Mouse (Mus musculus) gonadal fat pad, adult 2 months (tissue): ENCODE results near the gene Eln. TPM values are rescaled to one million over a fixed set of nuclear protein-coding genes. Genes with fewer than 3 reads are reported as not detected.

Experiments used
- DNase-seq: peaks from one replicate; pipeline ENCODE4 v3.0.0-alpha.2; 2012; ENCODE audit warnings: low read depth
- polyA plus RNA-seq: library from polyadenylated mRNA; depleted of rRNA; stranded (reverse); fragments of >200 nt; gene quantifications from 2 replicates; pipeline ENCODE4 v1.2.3, GENCODE M21; 2012; rRNA removed

Gene Eln
- polyA plus RNA-seq: 147 and 182 TPM in 2 replicates

DNA sequence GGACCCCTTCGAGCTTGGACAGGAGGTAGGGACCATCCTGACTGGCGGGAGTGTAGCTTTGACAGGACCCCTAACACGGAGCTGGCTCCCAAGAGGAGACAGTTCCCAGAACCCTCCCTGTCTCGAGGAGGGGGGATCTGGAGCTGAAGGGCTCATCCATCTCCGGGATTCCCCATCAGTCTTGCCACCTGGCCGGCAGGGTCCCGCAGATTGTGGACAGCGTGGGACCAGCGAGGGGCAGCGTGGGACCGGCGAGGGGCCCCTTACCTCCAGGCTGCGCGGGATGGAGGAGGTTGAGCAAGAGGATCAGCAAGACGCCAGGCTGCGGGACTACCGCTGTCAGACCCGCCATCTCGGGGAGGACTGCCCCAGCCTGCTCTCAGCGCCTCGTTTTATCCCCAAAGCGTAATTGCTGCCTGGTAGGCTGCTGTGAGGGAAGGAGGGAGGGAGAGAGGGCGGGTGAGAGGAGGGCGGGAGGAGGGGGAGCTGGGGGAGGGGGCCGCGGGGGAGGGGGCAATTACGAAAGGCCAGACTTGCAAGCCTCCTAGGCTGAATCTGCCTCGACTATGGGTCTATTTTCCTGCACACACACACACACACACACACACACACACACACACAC, at the start of gene Eln:
Gene Eln (minus strand): TSS at position 434 of the 622 bp plus-strand sequence.
- DNase-seq: no peak

DNA sequence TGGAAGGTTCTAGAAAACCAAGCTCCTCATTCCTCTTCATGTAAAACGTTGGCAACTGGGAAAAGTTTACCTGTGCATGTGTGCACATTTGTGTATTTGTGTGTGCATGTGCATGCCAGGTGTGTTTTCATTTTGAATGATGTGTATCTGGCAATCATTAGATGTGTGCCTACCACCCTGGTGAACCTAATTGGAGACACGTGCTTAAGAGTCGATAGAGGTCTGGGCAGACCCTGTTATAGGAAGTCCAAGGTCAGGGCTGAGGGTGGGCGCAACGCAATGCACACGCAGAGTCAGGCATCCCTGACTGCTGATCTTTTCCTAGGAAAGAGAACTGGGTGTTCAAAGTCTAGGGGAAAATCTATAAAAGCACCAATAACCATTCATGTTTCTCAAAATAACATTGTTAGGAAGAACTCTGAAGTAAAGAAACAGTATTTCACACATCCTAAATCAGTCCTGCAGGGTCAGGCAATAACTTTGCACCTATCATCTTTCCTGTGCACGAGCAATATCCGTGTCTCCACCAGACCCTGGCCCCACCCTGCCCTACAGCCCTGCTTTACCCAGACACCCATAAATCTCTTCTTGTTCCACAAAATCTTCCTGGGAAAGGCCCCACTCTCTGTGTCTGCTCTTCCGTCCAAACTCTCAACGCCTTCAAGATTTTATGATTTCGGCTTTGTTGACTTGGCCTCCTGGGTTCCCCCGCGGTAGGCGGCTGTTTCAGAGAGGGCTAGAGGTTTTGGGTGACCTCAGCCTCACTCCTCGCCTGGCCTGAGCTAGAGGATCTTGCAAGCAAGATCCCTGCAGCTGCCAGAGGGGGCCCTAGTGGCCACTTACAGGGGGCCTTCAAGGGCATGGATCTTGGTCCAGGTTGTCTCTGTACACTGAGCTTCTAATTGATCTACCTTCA, 43.2 kb upstream of the Eln start:
- no peak for DNase-seq

DNA sequence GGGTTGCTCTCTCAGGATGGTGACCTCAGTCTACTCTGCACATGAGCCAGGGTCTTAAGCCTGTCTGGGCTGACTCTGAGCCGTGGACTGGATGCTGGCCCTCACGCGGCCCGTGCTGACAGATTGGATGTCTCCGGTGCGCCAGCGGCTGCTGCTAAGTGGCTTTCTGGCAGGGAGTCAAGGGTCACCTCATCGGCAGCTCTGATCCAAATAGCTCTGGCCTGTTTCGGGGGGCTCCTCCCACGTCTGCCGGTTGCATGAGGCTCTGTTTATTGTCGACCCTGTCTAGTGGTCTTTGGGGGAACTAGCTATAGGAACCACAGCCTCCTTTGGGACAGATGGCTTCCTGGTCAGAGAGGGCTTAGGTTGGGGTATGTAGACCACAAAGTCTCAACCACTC, 41.1 kb upstream of the Eln start:
- no peak for DNase-seq

DNA sequence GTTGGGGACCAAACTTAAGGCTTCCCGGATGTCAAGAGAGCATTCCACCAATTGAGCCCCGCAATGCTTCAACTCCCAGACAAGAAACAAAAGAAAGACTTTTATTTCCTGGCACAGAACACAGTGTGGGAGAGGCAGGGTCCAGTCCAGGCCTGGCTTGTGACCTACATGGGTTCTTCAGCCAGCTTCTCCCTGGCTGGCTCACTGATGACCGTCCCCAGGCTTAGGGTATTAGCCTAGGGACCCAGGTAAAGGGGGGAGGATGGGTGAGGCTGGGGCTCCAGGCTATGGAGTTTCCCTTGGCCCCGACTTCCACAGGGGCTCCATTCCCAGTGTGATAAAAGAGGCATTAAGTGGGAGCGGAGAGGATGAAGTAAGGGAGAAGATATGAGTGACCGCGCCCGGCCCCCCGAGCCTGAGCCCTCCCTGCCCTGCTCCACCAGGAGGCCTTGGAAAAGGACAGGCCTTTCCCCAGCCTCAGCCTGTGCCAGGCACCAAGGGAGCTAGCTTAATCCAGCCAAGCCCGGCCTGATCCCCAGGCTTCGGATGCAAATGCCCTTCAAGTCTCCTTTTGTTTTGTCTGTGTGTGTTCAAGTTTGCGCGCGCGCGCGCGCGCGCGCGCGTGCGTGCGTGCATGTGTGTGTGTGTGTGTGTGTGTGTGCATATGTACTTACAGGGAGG, 38.7 kb upstream of the Eln start:
- DNase-seq: no peak

DNA sequence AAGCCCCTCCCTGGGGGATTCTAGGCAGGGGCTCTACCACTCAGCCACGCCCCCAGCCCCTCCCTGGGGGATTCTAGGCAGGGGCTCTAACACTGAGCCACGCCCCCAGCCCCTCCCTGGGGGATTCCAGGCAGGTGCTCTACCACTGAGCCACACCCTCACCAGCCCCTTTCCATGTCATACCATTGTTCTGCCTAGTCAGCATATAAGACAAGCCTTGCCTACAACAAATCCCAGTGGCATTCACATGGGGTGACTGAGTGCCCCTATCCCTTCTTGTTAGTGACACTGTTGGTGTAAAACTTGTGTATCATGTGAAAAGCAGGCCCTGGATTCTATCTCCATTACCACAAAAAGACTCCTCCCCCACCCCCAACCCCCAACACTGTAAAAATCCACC, 36.7 kb upstream of the Eln start:
- DNase-seq: no peak

DNA sequence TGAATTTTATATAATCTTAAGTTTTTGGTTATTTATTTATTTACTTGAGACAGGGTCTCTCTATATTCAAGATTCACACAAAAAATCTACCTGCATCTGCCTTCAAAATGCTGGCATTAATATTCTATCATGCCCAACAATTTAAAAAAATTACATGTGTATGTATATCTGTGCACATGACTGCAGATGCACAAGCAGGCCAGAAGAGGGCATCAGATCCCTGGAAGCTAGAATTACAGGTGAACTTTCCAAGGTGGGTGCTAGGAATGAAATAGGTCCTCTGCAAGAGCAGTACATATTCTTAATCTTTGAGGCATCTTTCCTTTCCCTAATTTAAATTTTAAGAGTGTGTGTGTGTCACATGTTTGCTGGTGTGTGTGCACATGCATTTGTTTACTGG, 33.8 kb upstream of the Eln start:
- DNase-seq: no peak

DNA sequence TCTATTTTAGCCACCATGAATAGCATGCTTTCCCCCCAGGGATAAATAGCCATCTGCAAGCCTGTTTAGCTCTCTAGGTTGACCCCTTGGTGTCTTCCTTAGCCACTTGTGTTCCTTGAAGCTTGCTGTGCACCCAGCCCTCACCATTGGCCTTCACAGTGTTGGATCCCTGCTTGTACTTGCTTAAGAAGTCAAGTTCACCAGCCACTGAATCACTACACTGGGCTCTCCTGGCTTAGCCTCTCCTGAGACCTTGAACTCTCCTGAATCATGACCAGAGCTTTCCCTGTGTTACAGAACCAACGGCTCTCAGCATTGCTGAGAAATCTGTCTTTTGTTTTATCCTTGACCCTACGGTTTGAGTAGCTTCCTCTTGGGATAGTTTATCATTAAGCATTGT, 33.0 kb upstream of the Eln start:
- no peak for DNase-seq

DNA sequence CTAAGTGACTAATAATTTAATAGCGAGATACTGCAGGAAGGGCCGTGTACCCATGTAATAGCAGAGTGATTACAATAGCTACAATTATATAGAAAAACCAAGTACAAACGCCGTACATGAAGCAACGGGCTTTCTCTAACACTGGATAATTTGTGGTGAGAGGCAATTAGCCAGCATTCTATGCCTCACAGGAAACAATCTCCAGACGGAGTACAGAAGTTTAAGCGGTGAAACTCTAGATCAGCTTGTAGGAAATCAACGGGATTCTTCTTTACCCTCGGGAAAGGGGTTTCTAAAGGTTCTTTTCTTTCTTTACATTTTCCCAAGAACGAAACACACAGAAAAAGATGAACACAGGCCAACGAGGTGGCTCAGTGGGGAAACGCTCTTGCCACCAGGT, 29.4 kb upstream of the Eln start:
- DNase-seq: no peak

DNA sequence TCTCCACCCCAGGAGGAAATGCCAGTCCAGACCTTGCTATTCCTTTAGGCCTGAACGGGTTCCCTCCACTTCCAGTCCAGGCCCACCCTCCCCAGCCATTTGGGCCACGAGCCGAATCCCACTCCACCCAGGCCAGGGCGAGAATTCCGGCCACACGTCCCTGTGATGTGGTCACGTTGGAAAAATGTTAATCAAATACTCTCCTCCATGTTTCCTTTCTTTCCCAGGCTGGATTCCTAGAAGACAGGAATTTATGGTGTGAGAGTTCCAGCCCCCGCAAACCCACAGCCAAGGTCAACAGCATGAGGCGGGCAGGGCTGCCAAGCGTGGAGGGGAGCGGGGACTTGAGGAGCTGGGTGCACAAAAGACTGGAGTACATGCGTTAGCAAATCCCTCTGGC, 25.4 kb upstream of the Eln start:
- DNase-seq: no peak

DNA sequence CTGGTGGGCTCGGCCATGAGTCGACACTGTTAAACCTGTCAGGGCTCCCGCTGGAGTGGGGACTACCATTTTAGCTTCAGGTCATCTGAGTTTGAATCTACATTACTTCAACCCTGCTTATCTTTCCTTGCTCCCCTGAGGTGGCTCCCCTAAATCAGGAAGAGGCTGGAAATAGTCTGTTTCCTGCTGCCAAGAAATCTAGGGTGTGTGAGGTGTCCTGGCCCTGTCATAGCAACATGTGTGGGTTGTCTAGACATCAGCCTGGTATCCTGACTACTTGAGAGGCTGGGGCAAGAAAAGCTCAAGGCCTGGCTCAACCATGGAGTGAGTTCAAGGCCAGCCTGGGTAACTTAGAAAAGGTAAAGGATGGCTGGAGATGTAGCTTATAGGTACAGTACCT, 24.6 kb upstream of the Eln start:
- no peak for DNase-seq

DNA sequence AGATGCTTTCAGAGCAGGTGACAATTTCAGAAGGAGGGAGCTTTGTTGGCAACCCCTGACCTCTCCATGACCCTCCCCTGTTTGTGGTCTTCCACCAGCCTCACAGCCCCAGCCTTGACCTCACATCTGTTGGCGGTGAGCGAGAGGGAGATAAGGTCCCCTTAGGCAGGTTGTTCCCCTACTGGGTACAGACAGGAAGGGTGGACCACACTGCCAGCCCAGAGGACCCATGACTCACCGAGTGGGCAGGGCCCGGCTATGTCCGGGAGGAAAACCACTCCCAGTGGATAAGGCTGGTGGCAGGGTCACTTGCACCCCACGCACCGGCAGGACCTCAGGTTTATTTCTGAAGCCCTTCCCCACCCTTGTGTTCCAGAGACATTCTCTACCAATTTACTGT, 22.1 kb upstream of the Eln start:
- DNase-seq: no peak

DNA sequence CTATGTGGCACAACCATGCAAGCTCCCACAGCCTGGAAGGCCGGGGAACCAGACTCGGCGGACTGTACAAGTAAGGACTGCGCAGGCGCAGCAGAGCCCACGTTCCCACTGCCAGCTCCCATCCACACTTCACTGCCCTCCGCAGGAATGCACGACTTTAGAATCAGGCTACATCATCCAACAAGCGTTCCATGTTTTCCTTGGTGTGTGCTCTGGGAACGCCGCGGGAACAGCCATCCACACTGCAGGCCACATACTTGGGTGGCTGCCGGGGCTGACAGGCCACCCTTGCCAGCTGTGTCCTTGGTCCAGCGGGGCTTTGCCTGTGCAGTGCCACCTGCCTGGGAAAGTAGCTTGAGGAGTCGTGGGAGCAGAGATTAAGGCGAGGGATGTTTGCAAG, 18.3 kb upstream of the Eln start:
- no peak for DNase-seq

DNA sequence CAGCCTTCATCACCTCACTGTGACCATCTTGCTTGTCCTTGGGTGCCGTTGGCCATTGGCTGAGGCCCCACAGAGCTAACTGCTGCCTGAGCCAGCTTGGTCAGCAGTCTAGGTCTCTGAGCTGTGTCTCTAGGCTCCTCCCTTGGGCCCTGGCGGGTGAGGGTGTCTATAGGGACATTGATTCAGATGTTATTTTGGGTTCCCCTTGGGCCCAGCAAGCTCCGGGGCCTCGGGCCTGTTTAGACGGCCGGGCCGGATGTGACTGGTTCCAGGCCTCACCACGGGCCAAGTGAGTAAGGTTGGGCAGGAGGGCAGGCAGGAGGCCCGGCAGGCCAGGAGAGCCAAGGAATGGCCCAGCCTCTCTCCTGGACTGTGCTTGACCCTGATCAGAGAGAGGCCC, 16.2 kb upstream of the Eln start:
- no peak for DNase-seq

DNA sequence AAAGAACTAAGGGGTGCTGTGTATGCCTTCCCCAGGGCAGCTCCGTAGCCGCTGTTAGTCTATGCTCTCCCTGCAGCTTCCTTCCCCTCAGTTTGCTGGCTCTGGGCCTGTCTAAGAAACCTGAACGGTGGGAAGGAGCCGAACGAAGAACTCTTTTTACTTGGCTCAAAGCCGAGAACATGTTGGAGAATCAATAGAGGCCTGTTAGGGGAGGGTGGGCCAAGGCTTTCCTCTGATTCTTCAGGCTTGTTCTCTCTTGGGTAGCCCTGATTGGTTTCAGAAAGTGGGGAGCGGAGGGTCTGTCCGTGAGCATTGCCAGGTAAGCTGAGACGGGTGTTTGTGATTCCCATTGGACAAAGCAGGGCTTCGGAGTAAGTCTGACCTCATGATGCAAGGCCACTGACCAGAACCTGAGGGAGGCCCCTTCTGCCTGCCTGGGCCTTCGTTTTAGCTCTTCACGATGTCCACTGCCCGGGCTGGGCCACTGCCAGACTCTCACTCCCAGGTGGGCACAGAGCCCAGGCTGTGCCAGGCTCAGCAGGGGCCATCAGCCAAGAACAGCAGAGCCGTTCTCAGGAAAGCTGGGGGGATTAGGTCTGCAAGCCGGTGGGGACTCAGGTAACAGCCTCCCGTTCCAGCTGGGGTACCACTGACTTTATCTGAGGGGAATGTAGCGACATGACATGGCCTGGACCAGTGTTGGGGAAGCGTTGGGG, 14.4 kb upstream of the Eln start:
- no peak for DNase-seq

DNA sequence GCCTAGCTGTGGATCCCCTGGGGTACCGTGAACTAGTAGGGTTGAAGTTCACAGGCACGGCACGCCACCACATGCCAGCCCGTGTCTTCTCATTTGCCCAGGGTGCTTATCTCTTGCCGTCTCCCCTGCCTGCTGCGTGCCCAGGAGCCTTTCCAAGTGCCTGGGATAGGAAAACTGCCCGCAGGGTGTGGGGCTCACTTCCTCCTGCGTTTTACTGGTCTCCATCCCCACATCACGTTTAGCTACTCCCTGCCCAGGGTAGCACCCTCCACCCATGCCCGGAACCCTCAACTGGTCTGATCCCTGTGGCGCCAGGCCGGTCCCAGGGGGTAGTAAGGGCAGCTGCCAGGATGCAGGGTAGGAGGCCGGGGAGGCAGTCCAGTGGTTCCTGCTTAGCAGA, 8.9 kb upstream of the Eln start:
- DNase-seq: no peak

DNA sequence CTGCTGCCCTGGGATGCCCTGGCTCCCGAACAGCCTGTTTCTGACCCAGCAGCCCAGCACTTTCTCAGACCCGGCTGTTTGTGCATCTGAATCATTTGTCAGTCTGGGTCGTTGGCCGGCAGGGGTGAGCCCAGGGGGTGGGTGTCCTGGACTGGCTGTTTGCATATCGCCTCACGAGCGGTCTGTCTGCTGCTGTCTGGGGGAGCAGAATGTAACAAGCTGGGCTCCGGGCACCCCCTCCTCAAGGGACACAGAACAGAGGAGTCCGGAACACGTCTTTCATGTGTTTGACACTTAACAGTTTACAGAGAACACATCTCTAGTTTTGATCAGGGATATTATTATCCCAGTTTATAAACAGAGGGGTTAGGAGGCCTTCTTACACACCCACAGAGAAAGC, 7.0 kb upstream of the Eln start:
- no peak for DNase-seq

DNA sequence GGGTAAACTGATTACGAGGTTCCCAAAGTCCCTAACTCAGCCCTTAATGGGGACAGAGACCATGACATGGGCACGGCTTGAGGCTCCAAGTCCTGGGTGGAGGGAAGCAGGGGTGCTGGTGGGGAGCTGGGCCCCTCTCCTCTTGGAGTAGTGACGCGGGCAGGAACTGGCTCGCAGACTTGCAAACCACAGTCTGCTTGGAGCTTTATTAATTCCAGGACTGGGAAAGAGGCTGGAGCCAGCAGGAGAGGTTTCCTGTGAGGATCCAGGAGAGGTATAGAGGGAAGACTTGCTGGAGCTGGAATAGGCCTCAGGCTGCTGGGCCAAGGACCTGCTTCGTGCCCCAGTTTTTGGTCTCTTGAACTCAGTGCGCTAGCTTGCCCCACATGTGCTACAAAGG, 3.3 kb upstream of the Eln start:
- no peak for DNase-seq

DNA sequence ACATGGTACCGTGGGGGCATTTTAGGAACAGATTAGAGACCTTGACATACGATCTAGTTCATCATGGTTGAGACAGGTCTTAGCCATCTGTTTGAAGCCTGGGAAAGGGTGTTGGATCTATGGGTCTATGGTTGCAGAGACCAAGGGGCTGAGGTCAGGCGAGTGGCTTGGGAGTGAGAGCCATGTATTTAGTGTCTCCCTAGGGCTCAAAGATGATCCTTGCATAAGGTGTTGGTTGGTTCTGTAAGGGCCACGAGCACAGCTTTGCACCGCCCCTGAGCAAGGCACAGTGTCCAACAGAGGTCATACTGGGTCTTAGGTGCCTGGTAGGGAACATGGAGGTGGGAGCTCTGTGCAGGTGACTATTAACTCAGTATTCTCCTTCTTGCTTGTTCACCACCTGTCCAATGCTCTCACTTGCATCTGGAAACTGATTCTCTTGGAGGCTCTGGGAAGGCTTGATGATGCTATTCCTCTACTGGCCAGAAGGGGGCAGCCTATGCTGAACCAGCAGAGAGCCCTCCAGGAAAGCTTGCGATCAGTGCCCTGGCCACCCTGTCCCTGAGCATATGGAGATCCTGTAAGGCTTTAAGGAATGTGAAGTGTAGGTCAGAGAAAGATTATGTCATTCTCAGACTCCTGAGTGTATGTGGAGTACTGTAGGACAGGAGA, 960 bp upstream of the Eln start:
- DNase-seq: no peak

DNA sequence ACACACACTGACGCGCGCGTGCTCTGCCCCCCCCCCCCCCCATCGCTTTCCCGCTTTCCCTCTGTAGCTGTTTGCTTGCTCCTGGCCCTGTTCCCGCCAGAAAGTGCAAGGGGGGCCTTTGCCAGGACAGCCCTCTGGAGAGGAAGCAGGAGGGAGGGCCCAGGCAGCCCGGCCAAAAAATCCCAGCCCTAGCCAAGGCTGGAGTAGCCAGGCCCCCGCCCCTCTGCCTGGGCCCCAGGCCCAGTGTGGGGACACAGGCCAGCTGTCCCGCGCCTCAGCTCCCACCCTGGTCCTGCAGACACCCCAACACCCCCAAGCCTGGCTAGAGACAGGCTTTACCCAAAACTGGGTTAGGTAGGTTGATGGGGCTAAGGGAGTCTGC, 380 bp upstream of the Eln start:
- no peak for DNase-seq

DNA sequence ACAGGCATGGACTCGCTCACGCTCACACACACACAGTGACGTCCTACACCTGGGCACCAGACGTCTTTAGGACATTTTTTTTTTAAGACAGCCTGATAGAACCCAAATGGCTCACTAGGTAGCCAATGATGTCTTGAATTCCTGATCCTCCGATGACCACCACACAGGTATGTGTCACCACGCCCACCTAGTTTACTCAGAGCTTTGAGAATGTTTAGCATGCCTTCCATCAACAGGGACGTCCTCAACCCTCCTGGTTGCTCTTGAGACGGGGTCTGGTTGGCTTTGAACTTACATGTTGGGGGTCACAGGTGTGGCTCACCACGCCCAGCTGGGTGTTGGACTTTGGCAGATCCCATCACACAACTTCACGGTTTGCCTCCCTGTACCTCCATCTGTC, 922 bp downstream of the Eln start:
- no peak for DNase-seq

DNA sequence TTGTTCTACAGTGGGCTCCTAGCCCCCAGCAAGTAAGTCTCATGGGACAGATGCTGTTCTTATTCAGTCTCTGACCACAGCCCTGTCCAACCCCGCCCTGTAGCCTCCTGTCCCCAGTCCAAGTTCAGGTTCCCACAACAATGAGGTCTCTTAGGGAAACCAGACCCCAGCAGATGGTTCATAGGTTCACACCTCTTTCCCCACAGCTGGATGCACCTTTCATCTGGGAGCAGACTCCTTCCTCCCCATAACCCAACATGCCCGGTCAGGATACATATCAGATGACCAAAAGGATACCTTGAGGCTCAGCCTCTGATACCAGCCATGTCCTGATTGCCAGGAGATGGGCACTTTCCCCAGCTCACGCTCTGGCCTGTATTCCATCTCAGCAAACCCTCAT, 1.3 kb downstream of the Eln start:
- no peak for DNase-seq

DNA sequence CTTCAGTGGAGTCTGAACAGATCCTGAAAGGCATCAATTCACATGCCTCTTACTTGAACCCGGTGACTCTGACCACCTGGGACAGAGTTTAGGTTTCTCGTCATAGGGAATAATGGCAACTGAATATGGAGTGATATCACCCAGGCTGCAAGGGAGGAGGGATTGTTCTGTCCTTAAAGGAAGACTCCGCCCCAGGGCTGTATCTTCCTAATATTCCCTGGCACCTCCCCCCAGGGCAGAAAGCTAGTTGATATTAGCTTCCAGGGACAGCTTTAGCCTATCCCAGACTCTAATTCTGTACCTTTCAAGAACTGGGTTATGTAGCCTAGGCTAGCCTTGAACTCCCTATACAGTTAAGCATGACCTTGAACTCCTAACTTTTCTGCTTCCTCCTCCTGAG, 2.1 kb downstream of the Eln start:
- no peak for DNase-seq
